Mouse (Mus musculus): Measurements from ENCODE around the gene Lrrc18. TPM values are rescaled to one million over a fixed set of nuclear protein-coding genes. Genes with fewer than 3 reads are reported as not detected.

The Lrrc18 gene
- total RNA-seq (2014; rRNA removed; ENCODE audit: low replicate concordance) (0.38 TPM in 1 of 2 replicates, not detected in the other), polyA plus RNA-seq (2015; fragmentation: Nextera tagmentation; extraction: Ambion mirVana) (0.14 and 0.18 TPM in 2 replicates)

DNA sequence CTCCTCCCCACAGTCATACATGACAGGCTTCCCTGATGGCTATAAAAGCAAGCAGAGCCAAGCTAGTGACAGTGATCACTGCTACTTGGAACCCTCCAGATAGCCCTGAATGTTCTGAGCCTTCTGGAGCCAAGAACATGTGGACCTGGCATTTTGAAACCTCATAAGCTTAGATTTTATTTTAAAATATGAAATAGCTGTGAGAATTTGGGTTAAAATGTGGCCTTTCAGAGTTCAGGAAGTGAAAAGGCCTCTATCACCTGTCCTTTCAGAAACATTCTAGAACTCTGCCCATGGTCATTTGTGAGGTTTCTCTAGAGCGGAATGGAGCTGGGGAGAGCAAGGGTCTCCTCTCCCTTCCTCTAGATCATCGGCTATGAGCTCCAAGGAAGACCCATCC is at the start of gene Lrrc18:
TSS of gene Lrrc18 (plus strand) at position 301 of the 400 bp plus-strand sequence.
- Histone ChIP-seq H3K9me3 (replicated peaks; ENCODE audit: control insufficient read depth, low read length) (no peaks in the 10 kb centered on the region), H3K27me3 (ENCODE audit: control insufficient read depth, insufficient read depth, low read length) (no peaks in the 10 kb centered on the region), H3K4me3 (ENCODE audit: low read depth, low read length) (no peak within 1 kb of the TSS), H3K4me2 (ENCODE audit: low read depth, low read length) (no peak within 1 kb of the TSS), H3K27ac (ENCODE audit: low read depth) (no peak within 1 kb of the TSS), H3K4me1 (ENCODE audit: control insufficient read depth, insufficient read depth) (peaks cover 7% of the 10 kb centered on the region; the same call in 1 of the 2 replicates), H3K36me3 (replicated peaks; ENCODE audit: control insufficient read depth, insufficient read depth, low read length) (no peaks in the 10 kb centered on the region), H3K9ac (replicated peaks; ENCODE audit: low read depth, low read length) (no peak within 1 kb of the TSS)
- WGBS = 87% methylated on average over 2 of the region's 2 CpGs
- ATAC-seq (ENCODE audit: insufficient read depth, low read depth) = no peak
- no peak for TF ChIP-seq EP300 (IDR thresholded peaks at IDR 0.05; ENCODE audit: low read depth)
- no peak for TF ChIP-seq CTCF (IDR thresholded peaks at IDR 0.05; ENCODE audit: low read depth)
- DNase-seq (ENCODE audit: low spot score) = no peak

- H3K4me2 ChIP-seq (ENCODE audit: low read depth, low read length) = no peak overlapping the region
- no peak overlapping the region for H3K9ac ChIP-seq (replicated peaks; ENCODE audit: low read depth, low read length)
- ATAC-seq (ENCODE audit: insufficient read depth, low read depth) (no peak), DNase-seq (ENCODE audit: low spot score) (peak; percentile 30)
- H3K36me3 ChIP-seq (replicated peaks; ENCODE audit: control insufficient read depth, insufficient read depth, low read length) = no peaks in the 10 kb centered on the region
- H3K9me3 ChIP-seq (replicated peaks; ENCODE audit: control insufficient read depth, low read length) = no peaks in the 10 kb centered on the region
- no peak overlapping the region for H3K4me3 ChIP-seq (ENCODE audit: low read depth, low read length)
- TF ChIP-seq EP300 (IDR thresholded peaks at IDR 0.05; ENCODE audit: low read depth) (no peak), CTCF (IDR thresholded peaks at IDR 0.05; ENCODE audit: low read depth) (no peak)
- H3K27me3 ChIP-seq (ENCODE audit: control insufficient read depth, insufficient read depth, low read length) = no peaks in the 10 kb centered on the region
- H3K27ac ChIP-seq (ENCODE audit: low read depth) = 0 out of 2 replicates have a peak overlapping the region, but pooled peaks have one; percentile 26
- H3K4me1 ChIP-seq (ENCODE audit: control insufficient read depth, insufficient read depth) = peaks cover 27% of the 10 kb centered on the region
- 68% methylated on average over 2 of the region's 2 CpGs for WGBS
Observed at GRCm38 (mm10) chr14:32947512-32947911, 43.7 kb upstream of the Lrrc18 start.

DNA sequence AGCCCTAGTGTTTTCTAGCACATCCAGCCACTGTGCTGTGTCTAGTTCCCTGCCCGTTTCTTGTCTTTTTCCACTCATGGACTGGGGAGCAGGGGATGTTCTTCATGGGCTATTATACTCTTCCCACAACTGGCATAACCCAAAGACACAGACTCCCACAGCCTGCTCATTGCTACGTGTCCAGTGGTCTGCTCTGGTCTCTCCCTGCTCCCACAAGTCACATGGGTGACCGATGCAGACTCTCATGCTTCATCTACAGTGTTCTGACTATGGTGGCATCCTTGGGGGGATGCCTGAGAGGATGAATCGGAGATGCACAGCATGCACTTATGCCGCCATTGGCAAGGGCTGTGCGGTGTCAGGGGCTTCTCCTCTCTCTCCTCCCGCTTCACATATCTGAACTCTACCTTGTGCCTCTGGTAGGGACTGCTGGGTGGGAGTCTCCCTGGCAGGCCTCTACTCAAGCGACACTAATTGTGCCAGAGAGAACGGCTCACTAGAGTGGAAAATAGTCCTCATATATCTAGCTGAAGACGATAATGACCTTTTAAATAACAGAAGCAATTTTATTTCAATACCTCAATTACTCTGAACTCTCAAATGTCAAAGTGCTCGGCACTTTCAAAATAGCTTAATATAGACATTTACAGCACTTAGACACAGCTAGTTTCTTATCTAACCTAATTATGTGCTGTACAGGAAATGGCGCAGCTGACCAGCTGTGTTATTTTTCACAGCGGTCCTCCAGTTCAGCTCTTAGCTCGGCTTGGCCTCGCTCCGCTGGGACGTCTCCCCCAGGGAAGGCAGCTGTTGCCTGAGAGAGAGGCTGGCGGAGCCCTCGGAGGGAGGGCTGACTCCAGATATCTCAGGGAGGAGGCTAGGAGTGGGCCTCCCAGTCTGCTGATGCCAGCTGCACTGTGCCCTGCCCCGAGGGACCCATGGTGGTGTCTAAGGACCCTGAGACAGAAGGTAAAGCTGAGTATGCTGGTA is 40.6 kb upstream of the Lrrc18 start:
- ATAC-seq (ENCODE audit: insufficient read depth, low read depth) (peak; percentile 70), DNase-seq (ENCODE audit: low spot score) (peak; percentile 78)

DNA sequence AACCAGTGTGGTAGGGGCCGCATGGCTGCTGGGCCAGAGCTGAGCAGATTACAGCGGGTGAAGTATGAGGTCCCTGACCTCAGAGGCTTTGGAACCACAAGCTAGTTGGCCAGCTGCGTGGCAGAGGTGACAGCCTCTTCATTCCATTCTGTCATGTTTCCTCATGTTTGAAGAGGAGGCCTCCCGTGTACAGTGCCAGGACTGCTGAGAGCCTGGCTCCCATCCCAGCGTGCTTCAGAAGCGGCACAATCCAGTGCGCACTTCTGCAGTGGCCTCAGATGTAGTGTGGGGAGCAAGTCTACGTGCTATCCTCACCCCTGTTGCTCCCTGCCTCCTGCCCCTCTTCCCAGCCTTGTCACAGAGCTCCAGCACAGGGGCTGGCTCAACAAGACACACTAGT is 34.7 kb upstream of the Lrrc18 start:
- H3K9me3 ChIP-seq (replicated peaks; ENCODE audit: control insufficient read depth, low read length) = no peaks in the 10 kb centered on the region
- H3K27ac ChIP-seq (ENCODE audit: low read depth) = peak overlapping the region; percentile 84
- DNase-seq (ENCODE audit: low spot score) (peak; percentile 90), ATAC-seq (ENCODE audit: insufficient read depth, low read depth) (peak; percentile 94)
- no peak for TF ChIP-seq CTCF (IDR thresholded peaks at IDR 0.05; ENCODE audit: low read depth)
- peak; percentile 48; the same call in 1 of the 2 replicates for TF ChIP-seq EP300 (IDR thresholded peaks at IDR 0.05; ENCODE audit: low read depth)
- H3K4me1 ChIP-seq (ENCODE audit: control insufficient read depth, insufficient read depth) = peaks cover 36% of the 10 kb centered on the region
- peak overlapping the region; percentile 16; the same call in 1 of the 2 replicates for H3K4me3 ChIP-seq (ENCODE audit: low read depth, low read length)
- 18% methylated on average over 8 of the region's 8 CpGs for WGBS
- H3K27me3 ChIP-seq (ENCODE audit: control insufficient read depth, insufficient read depth, low read length) = no peaks in the 10 kb centered on the region
- H3K9ac ChIP-seq (replicated peaks; ENCODE audit: low read depth, low read length) = no peak overlapping the region; the same call in 1 of the 2 replicates
- no peaks in the 10 kb centered on the region for H3K36me3 ChIP-seq (replicated peaks; ENCODE audit: control insufficient read depth, insufficient read depth, low read length)
- H3K4me2 ChIP-seq (ENCODE audit: low read depth, low read length) = peak overlapping the region; percentile 29

More for the DNA sequence above, 40.6 kb upstream of the Lrrc18 start:
- Histone ChIP-seq H3K36me3 (replicated peaks; ENCODE audit: control insufficient read depth, insufficient read depth, low read length) (no peaks in the 10 kb centered on the region), H3K9ac (replicated peaks; ENCODE audit: low read depth, low read length) (no peak overlapping the region), H3K27ac (ENCODE audit: low read depth) (peak overlapping the region; percentile 71), H3K9me3 (replicated peaks; ENCODE audit: control insufficient read depth, low read length) (no peaks in the 10 kb centered on the region), H3K4me2 (ENCODE audit: low read depth, low read length) (peak overlapping the region; percentile 30), H3K4me3 (ENCODE audit: low read depth, low read length) (no peak overlapping the region), H3K4me1 (ENCODE audit: control insufficient read depth, insufficient read depth) (peaks cover 29% of the 10 kb centered on the region), H3K27me3 (ENCODE audit: control insufficient read depth, insufficient read depth, low read length) (no peaks in the 10 kb centered on the region)
- TF ChIP-seq EP300 (IDR thresholded peaks at IDR 0.05; ENCODE audit: low read depth) = no peak
- TF ChIP-seq CTCF (IDR thresholded peaks at IDR 0.05; ENCODE audit: low read depth) = no peak
- WGBS = 30% methylated on average over 20 of the region's 20 CpGs

GRCm38 (mm10) chr14:32958671-32959070 is 32.5 kb upstream of the Lrrc18 start:
- no peak for ATAC-seq (ENCODE audit: insufficient read depth, low read depth)
- WGBS = 29% methylated on average over 8 of the region's 8 CpGs
- Histone ChIP-seq H3K36me3 (replicated peaks; ENCODE audit: control insufficient read depth, insufficient read depth, low read length) (no peaks in the 10 kb centered on the region), H3K27me3 (ENCODE audit: control insufficient read depth, insufficient read depth, low read length) (no peaks in the 10 kb centered on the region), H3K9ac (replicated peaks; ENCODE audit: low read depth, low read length) (no peak overlapping the region), H3K4me1 (ENCODE audit: control insufficient read depth, insufficient read depth) (peaks cover 43% of the 10 kb centered on the region), H3K4me3 (ENCODE audit: low read depth, low read length) (no peak overlapping the region), H3K4me2 (ENCODE audit: low read depth, low read length) (no peak overlapping the region), H3K9me3 (replicated peaks; ENCODE audit: control insufficient read depth, low read length) (no peaks in the 10 kb centered on the region), H3K27ac (ENCODE audit: low read depth) (0 out of 2 replicates have a peak overlapping the region, but pooled peaks have one; percentile 23)
- no peak for TF ChIP-seq EP300 (IDR thresholded peaks at IDR 0.05; ENCODE audit: low read depth)
- no peak for TF ChIP-seq CTCF (IDR thresholded peaks at IDR 0.05; ENCODE audit: low read depth)
- DNase-seq (ENCODE audit: low spot score) = peak; percentile 38

Measured in heart, postnatal 0 days (tissue).